ENCODE assay signal across 24 mouse cellular contexts in genomic region chr17:74963861-74964260, GRCm38 (mm10). TPM values are rescaled to one million over a fixed set of nuclear protein-coding genes. Genes with fewer than 3 reads are reported as not detected.
DNase-seq lines count a peak whose midpoint lies in the region; ATAC-seq and TF ChIP-seq lines count a peak whose summit lies in the region.
"Had no signal": no experiment of that assay in that cellular context is flagged by ENCODE, and none has a peak within 500 bp of the region (broad histone marks: within the 10 kb centered on the region; RNA-seq: fewer than 3 reads in every experiment).

No protein-coding gene starts in this region.

- TF ChIP-seq EP300 in liver, postnatal 0 days (IDR thresholded peaks at IDR 0.05; ENCODE audit: low read depth), result no peak
- TF ChIP-seq EP300 in lung, postnatal 0 days (IDR thresholded peaks at IDR 0.05), result no peak
- no peak for TF ChIP-seq EP300 in stomach, postnatal 0 days (optimal IDR thresholded peaks at IDR 0.05)

- TF ChIP-seq CTCF in liver, postnatal 0 days (IDR thresholded peaks at IDR 0.05; ENCODE audit: low read depth), result 0 out of 2 replicates have a peak, but pooled peaks have one; percentile 7
- peak; percentile 16; the same call in 1 of the 2 replicates for TF ChIP-seq CTCF in lung, postnatal 0 days (IDR thresholded peaks at IDR 0.05)
- peak; percentile 18; the same call in 1 of the 2 replicates for TF ChIP-seq CTCF in stomach, postnatal 0 days (IDR thresholded peaks at IDR 0.05; ENCODE audit: low read depth)

- no peak overlapping the region for H3K9ac ChIP-seq in liver, postnatal 0 days (replicated peaks)
- H3K9ac ChIP-seq in liver, embryonic 12.5 days, result no peak overlapping the region
- H3K9ac ChIP-seq in lung, postnatal 0 days (replicated peaks; ENCODE audit: low read depth), result no peak overlapping the region
- H3K9ac ChIP-seq in stomach, postnatal 0 days (ENCODE audit: low read length), result no peak overlapping the region
- H3K9ac ChIP-seq in midbrain, embryonic 13.5 days (replicated peaks), result no peak overlapping the region
- H3K9ac ChIP-seq: embryonic facial prominence, embryonic 12.5 days; forebrain, embryonic 13.5 days; forebrain, embryonic 15.5 days had no signal

- 88% methylated on average over 3 of the region's 3 CpGs for WGBS in heart, embryonic 10.5 days
- WGBS in liver, postnatal 0 days (ENCODE audit: insufficient replicate concordance), result 75% methylated on average over 3 of the region's 3 CpGs
- WGBS in liver, embryonic 12.5 days (ENCODE audit: insufficient replicate concordance), result 59% methylated on average over 3 of the region's 3 CpGs
- 88% methylated on average over 3 of the region's 3 CpGs for WGBS in lung, postnatal 0 days
- WGBS in stomach, postnatal 0 days, result 93% methylated on average over 3 of the region's 3 CpGs
- WGBS in midbrain, embryonic 13.5 days, result 90% methylated on average over 3 of the region's 3 CpGs

- H3K27ac ChIP-seq in heart, embryonic 10.5 days, result no peak overlapping the region
- no peak overlapping the region for H3K27ac ChIP-seq in liver, postnatal 0 days (ENCODE audit: low read depth)
- no peak overlapping the region for H3K27ac ChIP-seq in liver, embryonic 12.5 days
- no peak overlapping the region for H3K27ac ChIP-seq in lung, postnatal 0 days (ENCODE audit: low read length)
- H3K27ac ChIP-seq in stomach, postnatal 0 days (replicated peaks), result no peak overlapping the region
- H3K27ac ChIP-seq in midbrain, embryonic 13.5 days, result no peak overlapping the region
- H3K27ac ChIP-seq: embryonic facial prominence, embryonic 10.5 days; embryonic facial prominence, embryonic 12.5 days; forebrain, embryonic 13.5 days; forebrain, embryonic 15.5 days had no signal

- H3K27me3 ChIP-seq in heart, embryonic 10.5 days (ENCODE audit: insufficient read depth, poor library complexity, severe bottlenecking), result no peaks in the 10 kb centered on the region
- H3K27me3 ChIP-seq in liver, postnatal 0 days (ENCODE audit: insufficient read depth, low read length), result no peaks in the 10 kb centered on the region
- no peaks in the 10 kb centered on the region for H3K27me3 ChIP-seq in liver, embryonic 12.5 days (replicated peaks)
- no peaks in the 10 kb centered on the region for H3K27me3 ChIP-seq in lung, postnatal 0 days (replicated peaks; ENCODE audit: insufficient read depth, low read length)
- H3K27me3 ChIP-seq in stomach, postnatal 0 days (ENCODE audit: control insufficient read depth, insufficient read depth, low read length), result no peaks in the 10 kb centered on the region
- no peaks in the 10 kb centered on the region for H3K27me3 ChIP-seq in midbrain, embryonic 13.5 days
- H3K27me3 ChIP-seq: embryonic facial prominence, embryonic 12.5 days; forebrain, embryonic 13.5 days; forebrain, embryonic 15.5 days; Patski had no signal

- ATAC-seq in liver, postnatal 0 days, result no peak
- no peak for ATAC-seq in liver, embryonic 12.5 days
- ATAC-seq in lung, postnatal 0 days, result no peak
- no peak for ATAC-seq in stomach, postnatal 0 days (ENCODE audit: low FRiP score, low TSS enrichment)
- no peak for ATAC-seq in midbrain, embryonic 13.5 days
- ATAC-seq: activated CD4-positive, CD25-positive, alpha-beta regulatory T cell, adult 4 months; CD4-positive, CD25-positive, alpha-beta regulatory T cell, adult 4 months; forebrain, embryonic 13.5 days; forebrain, embryonic 15.5 days; Patski had no signal

- no peaks in the 10 kb centered on the region for H3K36me3 ChIP-seq in heart, embryonic 10.5 days
- no peaks in the 10 kb centered on the region for H3K36me3 ChIP-seq in liver, postnatal 0 days (replicated peaks; ENCODE audit: insufficient read depth, low read length)
- H3K36me3 ChIP-seq in liver, embryonic 12.5 days, result no peaks in the 10 kb centered on the region
- H3K36me3 ChIP-seq in lung, postnatal 0 days (ENCODE audit: insufficient read depth, low read length), result no peaks in the 10 kb centered on the region
- no peaks in the 10 kb centered on the region for H3K36me3 ChIP-seq in stomach, postnatal 0 days (ENCODE audit: control insufficient read depth, insufficient read depth, low read length)
- H3K36me3 ChIP-seq in midbrain, embryonic 13.5 days, result no peaks in the 10 kb centered on the region
- H3K36me3 ChIP-seq: embryonic facial prominence, embryonic 10.5 days; embryonic facial prominence, embryonic 12.5 days; forebrain, embryonic 15.5 days had no signal

- H3K4me1 ChIP-seq in heart, embryonic 10.5 days, result peaks cover 15% of the 10 kb centered on the region
- H3K4me1 ChIP-seq in liver, postnatal 0 days (ENCODE audit: insufficient read depth), result 0 out of 2 replicates have a peak, but pooled peaks cover 3% of the 10 kb centered on the region
- peaks cover 19% of the 10 kb centered on the region for H3K4me1 ChIP-seq in liver, embryonic 12.5 days
- H3K4me1 ChIP-seq in lung, postnatal 0 days (ENCODE audit: insufficient read depth, low read depth, low read length), result no peaks in the 10 kb centered on the region
- H3K4me1 ChIP-seq in stomach, postnatal 0 days (replicated peaks; ENCODE audit: control insufficient read depth, insufficient read depth), result no peaks in the 10 kb centered on the region
- H3K4me1 ChIP-seq in midbrain, embryonic 13.5 days (replicated peaks), result peaks cover 14% of the 10 kb centered on the region
- H3K4me1 ChIP-seq: embryonic facial prominence, embryonic 12.5 days had no signal

- no peak overlapping the region for H3K4me3 ChIP-seq in heart, embryonic 10.5 days
- H3K4me3 ChIP-seq in liver, postnatal 0 days (ENCODE audit: low read depth, low read length), result no peak overlapping the region
- H3K4me3 ChIP-seq in liver, embryonic 12.5 days, result no peak overlapping the region
- H3K4me3 ChIP-seq in lung, postnatal 0 days (ENCODE audit: low read depth, low read length), result no peak overlapping the region
- no peak overlapping the region for H3K4me3 ChIP-seq in stomach, postnatal 0 days (ENCODE audit: low read depth, low read length)
- no peak overlapping the region for H3K4me3 ChIP-seq in midbrain, embryonic 13.5 days (replicated peaks)
- H3K4me3 ChIP-seq: embryonic facial prominence, embryonic 10.5 days; embryonic facial prominence, embryonic 12.5 days; forebrain, embryonic 13.5 days; forebrain, embryonic 15.5 days had no signal

- DNase-seq in heart, embryonic 10.5 days (ENCODE audit: low spot score), result peak; percentile 46
- no peak for DNase-seq in heart, adult 18-20 months
- DNase-seq in liver, postnatal 0 days, result no peak
- DNase-seq in lung, postnatal 0 days (ENCODE audit: low spot score), result no peak
- DNase-seq in lung, postnatal 10 days, result no peak
- DNase-seq in stomach, postnatal 0 days (ENCODE audit: low spot score), result no peak
- DNase-seq: adrenal gland, adult 8-10 months; adrenal gland, postnatal 14 days; adrenal gland, postnatal 36 days; B cell, adult 2 months; cerebellum, adult 11-12 months; cerebellum, adult 2 months; cerebellum, adult 9-10 months; cerebellum, postnatal 10 days; cerebellum, postnatal 25 days had no signal

- no peak overlapping the region for H3K4me2 ChIP-seq in liver, postnatal 0 days (ENCODE audit: low read depth, low read length)
- no peak overlapping the region for H3K4me2 ChIP-seq in liver, embryonic 12.5 days
- no peak overlapping the region for H3K4me2 ChIP-seq in lung, postnatal 0 days (replicated peaks; ENCODE audit: low read depth, low read length)
- H3K4me2 ChIP-seq in stomach, postnatal 0 days (replicated peaks; ENCODE audit: low read depth), result no peak overlapping the region
- H3K4me2 ChIP-seq in midbrain, embryonic 13.5 days (replicated peaks), result no peak overlapping the region
- H3K4me2 ChIP-seq: embryonic facial prominence, embryonic 12.5 days; forebrain, embryonic 13.5 days; forebrain, embryonic 15.5 days had no signal

- H3K9me3 ChIP-seq in heart, embryonic 10.5 days, result no peaks in the 10 kb centered on the region
- H3K9me3 ChIP-seq in liver, postnatal 0 days (ENCODE audit: low read length), result no peaks in the 10 kb centered on the region
- H3K9me3 ChIP-seq in liver, embryonic 12.5 days (replicated peaks), result no peaks in the 10 kb centered on the region
- H3K9me3 ChIP-seq in lung, postnatal 0 days (ENCODE audit: low read length), result no peaks in the 10 kb centered on the region
- H3K9me3 ChIP-seq in stomach, postnatal 0 days (ENCODE audit: control insufficient read depth, low read length), result no peaks in the 10 kb centered on the region
- no peaks in the 10 kb centered on the region for H3K9me3 ChIP-seq in midbrain, embryonic 13.5 days
- H3K9me3 ChIP-seq: embryonic facial prominence, embryonic 10.5 days; embryonic facial prominence, embryonic 12.5 days; forebrain, embryonic 13.5 days; forebrain, embryonic 15.5 days had no signal

RNA-seq across cellular contexts. Expression of gene Ltbp1, which starts 41.5 kb away (rescaled TPM):
- 29.7 and 34.2 TPM in 2 replicates for polyA plus RNA-seq in heart, embryonic 10.5 days (2016; fragmentation: Nextera tagmentation; extraction: Ambion mirVana)
- total RNA-seq in heart, adult 18-20 months (2021), result 10 to 100 TPM; 38.5 to 43.3 TPM
- 2.8 and 3.1 TPM in 2 replicates for polyA plus RNA-seq in liver, postnatal 0 days (2015; fragmentation: Nextera tagmentation; extraction: Ambion mirVana)
- polyA plus RNA-seq in liver, embryonic 12.5 days (2016; fragmentation: Nextera tagmentation; extraction: Ambion mirVana), result 7.4 and 8.6 TPM in 2 replicates
- polyA plus RNA-seq in lung, postnatal 0 days (2015; fragmentation: Nextera tagmentation; extraction: Ambion mirVana), result 24.0 and 27.1 TPM in 2 replicates
- polyA plus RNA-seq in stomach, postnatal 0 days (2015; fragmentation: Nextera tagmentation; extraction: Ambion mirVana), result 16.2 and 17.7 TPM in 2 replicates
- polyA plus RNA-seq in midbrain, embryonic 13.5 days (2015; fragmentation: Nextera tagmentation; extraction: Ambion mirVana), result 2.6 and 2.7 TPM in 2 replicates
